Mouse (Mus musculus) limb, embryonic 10.5 days (tissue): ENCODE measurements around the gene Ltn1. TPM values are rescaled to one million over a fixed set of nuclear protein-coding genes. Genes with fewer than 3 reads are reported as not detected.

Experiments used
- polyA plus RNA-seq: library from polyadenylated mRNA; unstranded; fragments of >200 nt; fragmentation: Nextera tagmentation; extraction: Ambion mirVana; gene quantifications from 2 replicates; pipeline ENCODE4 v1.2.1, GENCODE M21; 2016

Ltn1 gene
- polyA plus RNA-seq, 1 experiment from 2014 or later = 34.8 TPM

Other genes starting within 250 kb of the Ltn1 start
- 19.4 and 22.9 TPM in 2 replicates for gene N6amt1, start 78.4 kb downstream of the Ltn1 start, polyA plus RNA-seq
- 10.0 and 12.0 TPM in 2 replicates for gene Rwdd2b, start 8.0 kb upstream of the Ltn1 start, polyA plus RNA-seq
- 38.7 and 42.4 TPM in 2 replicates for gene Usp16, start 22.1 kb upstream of the Ltn1 start, polyA plus RNA-seq
- 664 and 718 TPM in 2 replicates for gene Cct8, start 63.3 kb upstream of the Ltn1 start, polyA plus RNA-seq
- gene Map3k7cl, start 120.7 kb upstream of the Ltn1 start, polyA plus RNA-seq = not detected in 2 replicates